In genomic region chr5:86172449-86173161, GRCm38 (mm10) we compare ENCODE assay signal across 8 mouse cellular contexts. TPM values are rescaled to one million over a fixed set of nuclear protein-coding genes. Genes with fewer than 3 reads are reported as not detected.
DNase-seq lines count a peak whose midpoint lies in the region; ATAC-seq and TF ChIP-seq lines count a peak whose summit lies in the region.

TSS of gene Uba6 (minus strand) at chr5:86172803.

- peak; percentile 98 for DNase-seq in ES-E14 (ENCODE audit: low read depth, low spot score)
- DNase-seq in cerebellum, adult 11-12 months = peak; percentile 100
- DNase-seq in heart, postnatal 25 days (ENCODE audit: low spot score) = peak; percentile 96
- DNase-seq in layer of hippocampus, adult 18-20 months (ENCODE audit: low spot score in 2 of 2) = peak; percentile 98 to 99
- DNase-seq in lung, adult 2 months = peak; percentile 98
- DNase-seq in thymus, adult 18-20 months = peak; percentile 100

- TF ChIP-seq POLR2A in lung, adult 2 months (IDR thresholded peaks at IDR 0.05; ENCODE audit: borderline replicate concordance, extremely low read depth, low read depth, low read length) = peak; percentile 91; the same call in 1 of the 2 replicates

- no peak for TF ChIP-seq CTCF in lung, adult 2 months (IDR thresholded peaks at IDR 0.05; ENCODE audit: insufficient read depth, low read length)

- peak within 1 kb of the TSS; percentile 74 for H3K4me2 ChIP-seq in forebrain, embryonic 15.5 days (replicated peaks)

- H3K9ac ChIP-seq in ES-E14 (ENCODE audit: insufficient read depth, low read depth, low read length, poor library complexity, severe bottlenecking) = peak within 1 kb of the TSS; percentile 90
- H3K9ac ChIP-seq in forebrain, embryonic 15.5 days (replicated peaks) = peak within 1 kb of the TSS; percentile 87

- under 1% methylated on average over 66 of the region's 67 CpGs for WGBS in forebrain, embryonic 15.5 days
- WGBS in lung, adult 2 months = under 1% methylated on average over 55 of the region's 67 CpGs

- H3K27me3 ChIP-seq in forebrain, embryonic 15.5 days = no peaks in the 10 kb centered on the region

- intact Hi-C loops in heart, postnatal 25 days (cut with DNase I) = loop anchor here (5.0 to 10.0 kb wide), 2 partner anchors 105 to 632 kb away; partner anchors contain the start of genes Cenpc1 and Ythdc1

- peak within 1 kb of the TSS; percentile 71 to 88 for H3K4me3 ChIP-seq in ES-E14 (ENCODE audit: insufficient read depth in 1 of 2, low read depth in 1 of 2, low read length in 2 of 2, poor library complexity in 1 of 2, severe bottlenecking in 1 of 2)
- H3K4me3 ChIP-seq in forebrain, embryonic 15.5 days = peak within 1 kb of the TSS; percentile 92
- peak within 1 kb of the TSS; percentile 89 for H3K4me3 ChIP-seq in lung, adult 2 months (replicated peaks; ENCODE audit: extremely low read depth, low read depth, low read length)

- peak; percentile 99 for ATAC-seq in forebrain, embryonic 15.5 days (replicated peaks)
- peak; percentile 99 for ATAC-seq in neutrophil, adult 5-6 weeks (ENCODE audit: extremely low read depth, insufficient number of reproducible peaks, low FRiP score, poor library complexity, severe bottlenecking)

- peaks cover 1% of the 10 kb centered on the region; the same call in 1 of the 2 replicates for H3K36me3 ChIP-seq in ES-E14 (ENCODE audit: control insufficient read depth, insufficient read depth, low read length, poor library complexity, severe bottlenecking)
- H3K36me3 ChIP-seq in forebrain, embryonic 15.5 days = no peaks in the 10 kb centered on the region; the same call in 1 of the 2 replicates

- in situ Hi-C loops in ES-E14 (cut with MboI; ENCODE audit: low sequenced_read_pairs in 2 of 2, unreplicated experiment in 2 of 2) = no loop called here

- H3K27ac ChIP-seq in ES-E14 (ENCODE audit: insufficient read depth, low read depth, low read length, poor library complexity, severe bottlenecking) = peak within 1 kb of the TSS; percentile 75
- peak within 1 kb of the TSS; percentile 98 for H3K27ac ChIP-seq in forebrain, embryonic 15.5 days (replicated peaks)

- H3K9me3 ChIP-seq in ES-E14 (ENCODE audit: control insufficient read depth, insufficient read depth, low read depth, low read length) = no peaks in the 10 kb centered on the region
- no peaks in the 10 kb centered on the region for H3K9me3 ChIP-seq in forebrain, embryonic 15.5 days

- peaks cover 0 to 2% of the 10 kb centered on the region in 2 experiments; a peak in 1 of 4 replicates for H3K4me1 ChIP-seq in ES-E14 (ENCODE audit: control insufficient read depth in 2 of 2, insufficient read depth in 2 of 2, low read length in 2 of 2, poor library complexity in 1 of 2)
- H3K4me1 ChIP-seq in forebrain, embryonic 15.5 days = peaks cover 11% of the 10 kb centered on the region
- no peaks in the 10 kb centered on the region for H3K4me1 ChIP-seq in lung, adult 2 months (ENCODE audit: control insufficient read depth, insufficient read depth, low read length)

TF ChIP-seq in ES-E14, 5 proteins besides CTCF, POLR2A, EP300 and RAD21:
- TF ChIP-seq HCFC1 (IDR thresholded peaks at IDR 0.05; ENCODE audit: borderline replicate concordance, insufficient read depth, low read length) (0 out of 2 replicates have a peak, but pooled peaks have one; percentile 43), CHD2 (IDR thresholded peaks at IDR 0.05; ENCODE audit: low read depth, low read length) (no peak), MAFK (IDR thresholded peaks at IDR 0.05; ENCODE audit: insufficient read depth, low read depth, low read length) (no peak), ZC3H11A (IDR thresholded peaks at IDR 0.05; ENCODE audit: borderline replicate concordance, low read depth, low read length) (no peak)
TF ChIP-seq in ES-E14: peak in this region for 1.

RNA-seq across cellular contexts. Expression of gene Uba6, which starts in this region (rescaled TPM):
- total RNA-seq in ES-E14 (2012; rRNA removed) = 28.9 and 36.0 TPM in 2 replicates
- polyA plus RNA-seq in forebrain, embryonic 15.5 days (2015; fragmentation: Nextera tagmentation; extraction: Ambion mirVana) = 15.3 and 15.6 TPM in 2 replicates
- total RNA-seq in heart, postnatal 25 days (2021) = 1 to 10 TPM; 7.0 to 7.2 TPM
- total RNA-seq in layer of hippocampus, adult 18-20 months (2021) = 10 to 100 TPM; 20.7 to 22.5 TPM
- polyA plus RNA-seq in lung, adult 2 months (2012; rRNA removed) = 1.1 and 1.9 TPM in 2 replicates
- total RNA-seq in neutrophil, adult 5-6 weeks (2017) = 21.9 and 23.3 TPM in 2 replicates

Comparison
In these comparisons a context has a peak if more than half of its experiments do, and no peak if none do; other contexts are left out.
1. Peak in every context shown above with its lines: DNase-seq, ATAC-seq, H3K4me3 ChIP-seq and H3K27ac ChIP-seq.